Mouse (Mus musculus): ENCODE data around the gene Unc45a. TPM values are rescaled to one million over a fixed set of nuclear protein-coding genes. Genes with fewer than 3 reads are reported as not detected.

Gene Unc45a
- polyA plus RNA-seq, 1 experiment from 2014 or later, result 61.0 TPM

- Histone ChIP-seq H3K27ac (no peak overlapping the region), H3K36me3 (peaks cover 18% of the 10 kb centered on the region), H3K4me1 (peaks cover 9% of the 10 kb centered on the region), H3K4me2 (replicated peaks) (peak overlapping the region; percentile 69), H3K9me3 (no peaks in the 10 kb centered on the region), H3K4me3 (no peak overlapping the region), H3K9ac (no peak overlapping the region), H3K27me3 (no peaks in the 10 kb centered on the region)
- 93% methylated on average over 6 of the region's 6 CpGs for WGBS
- no peak for ATAC-seq (ENCODE audit: insufficient number of reproducible peaks, insufficient read depth, low FRiP score, low TSS enrichment)
Measured at GRCm38 (mm10) chr7:80296462-80296861, 44.3 kb downstream of the Unc45a start.

- H3K36me3 ChIP-seq, result peaks cover 9% of the 10 kb centered on the region
- peak overlapping the region; percentile 69 for H3K4me2 ChIP-seq (replicated peaks)
- no peaks in the 10 kb centered on the region for H3K9me3 ChIP-seq
- H3K4me3 ChIP-seq, result peak overlapping the region; percentile 84
- H3K4me1 ChIP-seq, result peaks cover 9% of the 10 kb centered on the region
- ATAC-seq (ENCODE audit: insufficient number of reproducible peaks, insufficient read depth, low FRiP score, low TSS enrichment), result no peak; the same call in 1 of the 2 replicates
- 9% methylated on average over 37 of the region's 37 CpGs for WGBS
- no peaks in the 10 kb centered on the region for H3K27me3 ChIP-seq
- peak overlapping the region; percentile 90 for H3K27ac ChIP-seq
- peak overlapping the region; percentile 79 for H3K9ac ChIP-seq
Measured at GRCm38 (mm10) chr7:80294764-80295648, 45.8 kb downstream of the Unc45a start.

GRCm38 (mm10) chr7:80294062-80294763, 46.6 kb downstream of the Unc45a start, which contains the start of gene Prc1:
Gene Prc1, plus strand, starts transcription at chr7:80294450.
- peak within 1 kb of the TSS; percentile 84 for H3K4me3 ChIP-seq
- peaks cover 8% of the 10 kb centered on the region; the same call in 1 of the 2 replicates for H3K36me3 ChIP-seq
- peak within 1 kb of the TSS; percentile 69 for H3K4me2 ChIP-seq (replicated peaks)
- H3K9ac ChIP-seq, result peak within 1 kb of the TSS; percentile 79
- no peaks in the 10 kb centered on the region for H3K9me3 ChIP-seq
- under 1% methylated on average over 52 of the region's 52 CpGs for WGBS
- no peaks in the 10 kb centered on the region for H3K27me3 ChIP-seq
- H3K27ac ChIP-seq, result peak within 1 kb of the TSS; percentile 90
- H3K4me1 ChIP-seq, result peaks cover 9% of the 10 kb centered on the region
- peak; percentile 98 for ATAC-seq (ENCODE audit: insufficient number of reproducible peaks, insufficient read depth, low FRiP score, low TSS enrichment)

- H3K4me3 ChIP-seq, result no peak overlapping the region
- WGBS, result 68% methylated on average over 10 of the region's 10 CpGs
- no peak overlapping the region for H3K9ac ChIP-seq
- no peaks in the 10 kb centered on the region for H3K4me1 ChIP-seq
- 0 out of 2 replicates have a peak, but pooled peaks have one; percentile 22 for ATAC-seq (ENCODE audit: insufficient number of reproducible peaks, insufficient read depth, low FRiP score, low TSS enrichment)
- peaks cover 67% of the 10 kb centered on the region for H3K36me3 ChIP-seq
- no peaks in the 10 kb centered on the region for H3K9me3 ChIP-seq
- no peak overlapping the region for H3K4me2 ChIP-seq (replicated peaks)
- no peak overlapping the region for H3K27ac ChIP-seq
- H3K27me3 ChIP-seq, result no peaks in the 10 kb centered on the region
Measured at GRCm38 (mm10) chr7:80287736-80288135, 53.1 kb downstream of the Unc45a start.

- H3K36me3 ChIP-seq, result peaks cover 67% of the 10 kb centered on the region
- H3K4me2 ChIP-seq (replicated peaks), result no peak overlapping the region
- no peak overlapping the region for H3K27ac ChIP-seq
- no peaks in the 10 kb centered on the region for H3K27me3 ChIP-seq
- 93% methylated on average over 6 of the region's 6 CpGs for WGBS
- no peaks in the 10 kb centered on the region for H3K9me3 ChIP-seq
- no peak for ATAC-seq (ENCODE audit: insufficient number of reproducible peaks, insufficient read depth, low FRiP score, low TSS enrichment)
- H3K9ac ChIP-seq, result no peak overlapping the region
- H3K4me1 ChIP-seq, result no peaks in the 10 kb centered on the region
- no peak overlapping the region for H3K4me3 ChIP-seq
Measured at GRCm38 (mm10) chr7:80285725-80286124, 55.1 kb downstream of the Unc45a start.

- Histone ChIP-seq H3K4me2 (replicated peaks) (no peak overlapping the region), H3K9me3 (no peaks in the 10 kb centered on the region), H3K36me3 (peaks cover 66% of the 10 kb centered on the region), H3K4me3 (no peak overlapping the region), H3K27me3 (no peaks in the 10 kb centered on the region), H3K27ac (no peak overlapping the region), H3K9ac (no peak overlapping the region), H3K4me1 (no peaks in the 10 kb centered on the region)
- 93% methylated on average over 5 of the region's 5 CpGs for WGBS
- ATAC-seq (ENCODE audit: insufficient number of reproducible peaks, insufficient read depth, low FRiP score, low TSS enrichment), result no peak
Measured at GRCm38 (mm10) chr7:80284391-80284790, 56.4 kb downstream of the Unc45a start.

GRCm38 (mm10) chr7:80283226-80283918, 57.4 kb downstream of the Unc45a start:
- ATAC-seq (ENCODE audit: insufficient number of reproducible peaks, insufficient read depth, low FRiP score, low TSS enrichment), result no peak
- H3K4me3 ChIP-seq, result no peak overlapping the region
- H3K27ac ChIP-seq, result no peak overlapping the region
- peaks cover 64% of the 10 kb centered on the region for H3K36me3 ChIP-seq
- no peaks in the 10 kb centered on the region for H3K4me1 ChIP-seq
- no peaks in the 10 kb centered on the region for H3K27me3 ChIP-seq
- no peak overlapping the region for H3K4me2 ChIP-seq (replicated peaks)
- no peaks in the 10 kb centered on the region for H3K9me3 ChIP-seq
- no peak overlapping the region for H3K9ac ChIP-seq
- 84% methylated on average over 3 of the region's 3 CpGs for WGBS

- Histone ChIP-seq H3K4me1 (no peaks in the 10 kb centered on the region), H3K27ac (no peak overlapping the region), H3K9me3 (no peaks in the 10 kb centered on the region), H3K4me2 (replicated peaks) (no peak overlapping the region), H3K36me3 (peaks cover 59% of the 10 kb centered on the region), H3K4me3 (no peak overlapping the region), H3K9ac (no peak overlapping the region), H3K27me3 (no peaks in the 10 kb centered on the region)
- no peak for ATAC-seq (ENCODE audit: insufficient number of reproducible peaks, insufficient read depth, low FRiP score, low TSS enrichment)
- 86% methylated on average over 3 of the region's 3 CpGs for WGBS
Measured at GRCm38 (mm10) chr7:80281646-80282045, 59.2 kb downstream of the Unc45a start.

- no peak overlapping the region for H3K9ac ChIP-seq
- peaks cover 60% of the 10 kb centered on the region for H3K36me3 ChIP-seq
- no peaks in the 10 kb centered on the region for H3K4me1 ChIP-seq
- no peak for ATAC-seq (ENCODE audit: insufficient number of reproducible peaks, insufficient read depth, low FRiP score, low TSS enrichment)
- H3K27me3 ChIP-seq, result no peaks in the 10 kb centered on the region
- H3K27ac ChIP-seq, result no peak overlapping the region
- WGBS, result 90% methylated on average over 2 of the region's 2 CpGs
- no peaks in the 10 kb centered on the region for H3K9me3 ChIP-seq
- H3K4me3 ChIP-seq, result no peak overlapping the region
- no peak overlapping the region for H3K4me2 ChIP-seq (replicated peaks)
Measured at GRCm38 (mm10) chr7:80280998-80281397, 59.8 kb downstream of the Unc45a start.

- no peak overlapping the region for H3K4me3 ChIP-seq
- WGBS, result 82% methylated on average over 10 of the region's 10 CpGs
- no peak overlapping the region for H3K9ac ChIP-seq
- ATAC-seq (ENCODE audit: insufficient number of reproducible peaks, insufficient read depth, low FRiP score, low TSS enrichment), result no peak
- H3K4me1 ChIP-seq, result no peaks in the 10 kb centered on the region
- H3K4me2 ChIP-seq (replicated peaks), result no peak overlapping the region
- H3K27me3 ChIP-seq, result no peaks in the 10 kb centered on the region
- H3K9me3 ChIP-seq, result peaks cover 3% of the 10 kb centered on the region
- H3K36me3 ChIP-seq, result peaks cover 58% of the 10 kb centered on the region
- no peak overlapping the region for H3K27ac ChIP-seq
Measured at GRCm38 (mm10) chr7:80280032-80280431, 60.8 kb downstream of the Unc45a start.

GRCm38 (mm10) chr7:80276374-80276773, 64.4 kb downstream of the Unc45a start:
- Histone ChIP-seq H3K4me2 (replicated peaks) (no peak overlapping the region), H3K9me3 (peaks cover 11% of the 10 kb centered on the region), H3K27ac (no peak overlapping the region), H3K27me3 (no peaks in the 10 kb centered on the region), H3K9ac (no peak overlapping the region), H3K4me3 (no peak overlapping the region), H3K4me1 (no peaks in the 10 kb centered on the region), H3K36me3 (peaks cover 60% of the 10 kb centered on the region)
- no peak for ATAC-seq (ENCODE audit: insufficient number of reproducible peaks, insufficient read depth, low FRiP score, low TSS enrichment)
- WGBS, result 95% methylated on average over 4 of the region's 4 CpGs

Measured in embryonic facial prominence, embryonic 12.5 days (tissue).